Mouse (Mus musculus): ENCODE results near the gene Sf3b3. TPM values are rescaled to one million over a fixed set of nuclear protein-coding genes. Genes with fewer than 3 reads are reported as not detected.
A peak's percentile ranks its signal among the peaks of the same experiment; 100 is the strongest.

Gene Sf3b3
- total and polyA plus RNA-seq, 3 experiments, result 167 to 224 (median 170) TPM

DNA sequence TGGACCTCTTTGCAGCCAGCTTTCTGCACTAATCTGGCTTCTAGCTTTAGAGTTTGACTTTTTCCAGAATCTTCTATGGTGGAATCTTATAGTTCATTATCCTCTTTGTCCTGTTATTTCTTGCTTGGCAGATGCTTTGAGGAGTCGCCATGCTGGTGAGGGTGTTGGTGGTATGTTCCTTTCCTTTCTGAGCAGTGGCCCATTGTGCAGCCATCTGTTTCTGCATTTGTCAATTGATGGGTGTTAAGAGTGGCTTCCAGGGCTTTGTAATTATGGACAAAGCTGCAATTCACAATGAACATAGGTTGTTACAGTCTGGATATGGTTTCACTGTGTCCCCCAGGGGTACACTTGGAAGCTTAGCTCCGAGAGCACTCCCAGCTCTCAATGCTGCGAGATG is 81.9 kb downstream of the Sf3b3 start:
- Histone ChIP-seq H3K4me1 (ENCODE audit: control insufficient read depth in 1 of 2, insufficient read depth in 2 of 2, low read length in 2 of 2) (peaks cover 0 to 14% of the 10 kb centered on the region in 2 experiments; a peak in 3 of 4 replicates), H3K36me3 (ENCODE audit: control insufficient read depth in 1 of 2, insufficient read depth in 2 of 2, low read length in 2 of 2) (peaks cover 0 to 6% of the 10 kb centered on the region in 2 experiments; a peak in 2 of 4 replicates), H3K4me3 (ENCODE audit: control insufficient read depth in 1 of 2, insufficient read depth in 1 of 2, low read depth in 2 of 2, low read length in 2 of 2) (no peak overlapping the region), H3K27ac (ENCODE audit: control insufficient read depth, low read depth, low read length) (no peak overlapping the region), H3K9ac (ENCODE audit: control insufficient read depth, low read depth, low read length, poor library complexity, severe bottlenecking) (no peak overlapping the region), H3K79me2 (ENCODE audit: control insufficient read depth, insufficient read depth, low read length, poor library complexity) (no peaks in the 10 kb centered on the region), H3K27me3 (ENCODE audit: control insufficient read depth in 1 of 2, insufficient read depth in 2 of 2, low read length in 2 of 2) (no peaks in the 10 kb centered on the region), H3K9me3 (replicated peaks; ENCODE audit: insufficient read depth, low read length) (no peaks in the 10 kb centered on the region)
- no peak for TF ChIP-seq E2F4 (IDR thresholded peaks at IDR 0.05; ENCODE audit: borderline replicate concordance, low read depth, low read length)
- TF ChIP-seq TCF12 (IDR thresholded peaks at IDR 0.05; ENCODE audit: low read depth, low read length), result no peak
- no peak for TF ChIP-seq BHLHE40 (IDR thresholded peaks at IDR 0.05; ENCODE audit: borderline replicate concordance, low read depth, low read length)
- TF ChIP-seq POLR2AphosphoS2 (IDR thresholded peaks at IDR 0.05; ENCODE audit: low read length), result no peak
- no peak for TF ChIP-seq ZC3H11A (IDR thresholded peaks at IDR 0.05; ENCODE audit: low read depth, low read length)
- no peak for TF ChIP-seq NELFE (IDR thresholded peaks at IDR 0.05; ENCODE audit: low read depth, low read length)
- no peak for TF ChIP-seq KAT2A (conservative IDR thresholded peaks at IDR 0.05; ENCODE audit: low read depth, low read length)
- TF ChIP-seq USF1 (IDR thresholded peaks at IDR 0.05; ENCODE audit: low read depth, low read length), result no peak
- TF ChIP-seq MEF2A (IDR thresholded peaks at IDR 0.05; ENCODE audit: extremely low read depth, insufficient replicate concordance, low read depth, low read length, poor library complexity, severe bottlenecking), result no peak
- TF ChIP-seq TAL1 (IDR thresholded peaks at IDR 0.05; ENCODE audit: low read length), result no peak
- no peak for TF ChIP-seq MYC (IDR thresholded peaks at IDR 0.05; ENCODE audit: low read depth, low read length)
- TF ChIP-seq GABPA (IDR thresholded peaks at IDR 0.05; ENCODE audit: low read depth, low read length), result no peak
- TF ChIP-seq JUND (IDR thresholded peaks at IDR 0.05; ENCODE audit: low read depth, low read length), result no peak
- no peak for TF ChIP-seq MXI1 (IDR thresholded peaks at IDR 0.05; ENCODE audit: low read depth, low read length)
- no peak for TF ChIP-seq MYB (IDR thresholded peaks at IDR 0.05; ENCODE audit: low read depth, low read length)
- TF ChIP-seq RCOR1 (IDR thresholded peaks at IDR 0.05; ENCODE audit: low read depth, low read length), result no peak
- DNase-seq (ENCODE audit: low read depth, low spot score), result no peak

DNA sequence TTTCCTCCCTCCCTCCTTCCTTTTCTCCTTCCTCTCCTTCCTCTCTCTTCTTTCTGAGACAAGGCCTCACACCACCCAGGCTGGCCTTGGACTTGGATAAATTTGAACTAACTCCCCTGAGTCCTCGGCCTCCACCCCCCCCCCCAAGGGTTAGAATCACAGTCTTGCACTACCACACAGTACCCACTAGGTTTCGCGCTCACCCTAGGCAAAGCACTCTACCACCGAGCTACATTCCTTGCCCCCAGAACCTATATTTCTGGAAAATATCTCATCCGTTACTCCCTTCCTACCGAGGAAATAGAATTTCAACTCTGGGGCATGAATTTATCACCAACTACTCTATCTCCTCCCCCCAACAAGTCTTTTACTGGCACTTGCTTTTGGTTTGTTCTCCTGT is 84.6 kb downstream of the Sf3b3 start:
- Histone ChIP-seq H3K4me3 (ENCODE audit: control insufficient read depth in 1 of 2, insufficient read depth in 1 of 2, low read depth in 2 of 2, low read length in 2 of 2) (no peak overlapping the region), H3K4me1 (ENCODE audit: control insufficient read depth in 1 of 2, insufficient read depth in 2 of 2, low read length in 2 of 2) (peaks cover 0 to 24% of the 10 kb centered on the region in 2 experiments; a peak in 3 of 4 replicates), H3K27ac (ENCODE audit: control insufficient read depth, low read depth, low read length) (no peak overlapping the region), H3K27me3 (ENCODE audit: control insufficient read depth in 1 of 2, insufficient read depth in 2 of 2, low read length in 2 of 2) (no peaks in the 10 kb centered on the region), H3K36me3 (ENCODE audit: control insufficient read depth in 1 of 2, insufficient read depth in 2 of 2, low read length in 2 of 2) (peaks cover 0 to 6% of the 10 kb centered on the region in 2 experiments; a peak in 2 of 4 replicates), H3K9ac (ENCODE audit: control insufficient read depth, low read depth, low read length, poor library complexity, severe bottlenecking) (no peak overlapping the region), H3K79me2 (ENCODE audit: control insufficient read depth, insufficient read depth, low read length, poor library complexity) (no peaks in the 10 kb centered on the region), H3K9me3 (replicated peaks; ENCODE audit: insufficient read depth, low read length) (no peaks in the 10 kb centered on the region)
- no peak for DNase-seq (ENCODE audit: low read depth, low spot score)
- TF ChIP-seq CTCF (IDR thresholded peaks at IDR 0.05 in 2 of 3, conservative IDR thresholded peaks at IDR 0.05 in 1 of 3; ENCODE audit: control insufficient read depth in 1 of 3, insufficient read depth in 1 of 3, low read depth in 2 of 3, low read length in 3 of 3, poor library complexity in 1 of 3, severe bottlenecking in 1 of 3) (0 out of 6 replicates have a peak, but pooled peaks of 1 of the 3 experiments have one; percentile 8), GATA1 (IDR thresholded peaks at IDR 0.05; ENCODE audit: low read depth, low read length) (no peak), RAD21 (IDR thresholded peaks at IDR 0.05; ENCODE audit: low read depth, low read length) (peak; percentile 8; the same call in 1 of the 2 replicates)
